Mouse (Mus musculus): Measurements from ENCODE around the gene Wnk1. TPM values are rescaled to one million over a fixed set of nuclear protein-coding genes. Genes with fewer than 3 reads are reported as not detected.

Wnk1 gene
- total RNA-seq, 2 experiments from 2014 or later, result 168 to 250 TPM

- ATAC-seq (replicated peaks; ENCODE audit: poor library complexity, severe bottlenecking), result no peak
These were observed 6.9 kb upstream of the Wnk1 start for GRCm38 (mm10) chr6:120045406-120045805.

- peak; percentile 64 for ATAC-seq (replicated peaks; ENCODE audit: poor library complexity, severe bottlenecking)
These were observed 4.3 kb upstream of the Wnk1 start for GRCm38 (mm10) chr6:120042632-120043220.

GRCm38 (mm10) chr6:120040557-120040857 is 2.0 kb upstream of the Wnk1 start:
- no peak for ATAC-seq (replicated peaks; ENCODE audit: poor library complexity, severe bottlenecking)

- ATAC-seq (replicated peaks; ENCODE audit: poor library complexity, severe bottlenecking), result peak; percentile 57
These were observed 1.4 kb upstream of the Wnk1 start for GRCm38 (mm10) chr6:120039668-120040556.

- no peak for ATAC-seq (replicated peaks; ENCODE audit: poor library complexity, severe bottlenecking)
These were observed 738 bp upstream of the Wnk1 start for GRCm38 (mm10) chr6:120039256-120039563.

GRCm38 (mm10) chr6:120037636-120038365 is 671 bp downstream of the Wnk1 start:
- ATAC-seq (replicated peaks; ENCODE audit: poor library complexity, severe bottlenecking), result peak; percentile 26

GRCm38 (mm10) chr6:120037004-120037635 is 1.4 kb downstream of the Wnk1 start:
- ATAC-seq (replicated peaks; ENCODE audit: poor library complexity, severe bottlenecking), result peak; percentile 72

GRCm38 (mm10) chr6:120024577-120024976 is 13.9 kb downstream of the Wnk1 start:
- ATAC-seq (replicated peaks; ENCODE audit: poor library complexity, severe bottlenecking), result peak; percentile 69

GRCm38 (mm10) chr6:120023746-120024145 is 14.7 kb downstream of the Wnk1 start:
- ATAC-seq (replicated peaks; ENCODE audit: poor library complexity, severe bottlenecking), result no peak

GRCm38 (mm10) chr6:120022042-120022441 is 16.4 kb downstream of the Wnk1 start:
- ATAC-seq (replicated peaks; ENCODE audit: poor library complexity, severe bottlenecking), result no peak

GRCm38 (mm10) chr6:120019697-120020096 is 18.8 kb downstream of the Wnk1 start:
- no peak for ATAC-seq (replicated peaks; ENCODE audit: poor library complexity, severe bottlenecking)

- ATAC-seq (replicated peaks; ENCODE audit: poor library complexity, severe bottlenecking), result no peak
These were observed 25.3 kb downstream of the Wnk1 start for GRCm38 (mm10) chr6:120013125-120013524.

- no peak for ATAC-seq (replicated peaks; ENCODE audit: poor library complexity, severe bottlenecking)
These were observed 27.0 kb downstream of the Wnk1 start for GRCm38 (mm10) chr6:120011440-120011839.

GRCm38 (mm10) chr6:120011001-120011400 is 27.5 kb downstream of the Wnk1 start:
- no peak for ATAC-seq (replicated peaks; ENCODE audit: poor library complexity, severe bottlenecking)

- ATAC-seq (replicated peaks; ENCODE audit: poor library complexity, severe bottlenecking), result no peak
These were observed 27.9 kb downstream of the Wnk1 start for GRCm38 (mm10) chr6:120010535-120010934.

GRCm38 (mm10) chr6:120001718-120002117 is 36.8 kb downstream of the Wnk1 start:
- ATAC-seq (replicated peaks; ENCODE audit: poor library complexity, severe bottlenecking), result peak; percentile 65

- ATAC-seq (replicated peaks; ENCODE audit: poor library complexity, severe bottlenecking), result no peak
These were observed 42.0 kb downstream of the Wnk1 start for GRCm38 (mm10) chr6:119996480-119996879.

GRCm38 (mm10) chr6:119924235-119925005 is 114.1 kb downstream of the Wnk1 start:
- no peak for ATAC-seq (replicated peaks; ENCODE audit: poor library complexity, severe bottlenecking)

GRCm38 (mm10) chr6:119922544-119922943 is 115.9 kb downstream of the Wnk1 start:
- ATAC-seq (replicated peaks; ENCODE audit: poor library complexity, severe bottlenecking), result no peak

- no peak for ATAC-seq (replicated peaks; ENCODE audit: poor library complexity, severe bottlenecking)
These were observed 116.3 kb downstream of the Wnk1 start for GRCm38 (mm10) chr6:119922136-119922535.
